Mouse (Mus musculus): ENCODE results near the gene Vmn1r55.
"Not testable (repeated sequence)": the region's sequence is repeated elsewhere in the genome, so short reads cannot be mapped to it uniquely, and the experiment has no call there.

Gene Vmn1r55

GRCm38 (mm10) chr7:5149570-5149969, at the start of gene Vmn1r55:
Gene Vmn1r55, minus strand, starts transcription at chr7:5149670.
- DNase-seq (ENCODE audit: extremely low read depth, low read depth, low spot score) = not testable (repeated sequence)

GRCm38 (mm10) chr7:5196647-5197046, 47.2 kb upstream of the Vmn1r55 start, which contains the start of gene Vmn1r56:
Gene Vmn1r56, minus strand, starts transcription at chr7:5196747.
- DNase-seq (ENCODE audit: extremely low read depth, low read depth, low spot score) = not testable (repeated sequence)

- DNase-seq (ENCODE audit: extremely low read depth, low read depth, low spot score) = no peak
Measured at GRCm38 (mm10) chr7:5125549-5126406, 23.7 kb downstream of the Vmn1r55 start, which contains the start of gene Rasl2-9. Gene Rasl2-9, minus strand, starts transcription at chr7:5125950.

- DNase-seq (ENCODE audit: extremely low read depth, low read depth, low spot score) = no peak
Measured at GRCm38 (mm10) chr7:5125078-5125477, 24.4 kb downstream of the Vmn1r55 start.

- DNase-seq (ENCODE audit: extremely low read depth, low read depth, low spot score) = no peak
Measured at GRCm38 (mm10) chr7:5116850-5117249, 32.6 kb downstream of the Vmn1r55 start, which contains the start of gene Rfpl4. Gene Rfpl4, minus strand, starts transcription at chr7:5116950.

GRCm38 (mm10) chr7:5112701-5113100, 36.8 kb downstream of the Vmn1r55 start:
- DNase-seq (ENCODE audit: extremely low read depth, low read depth, low spot score) = no peak

- no peak for DNase-seq (ENCODE audit: extremely low read depth, low read depth, low spot score)
Measured at GRCm38 (mm10) chr7:5109301-5109700, 40.2 kb downstream of the Vmn1r55 start.

GRCm38 (mm10) chr7:5108272-5108671, 41.2 kb downstream of the Vmn1r55 start:
- no peak for DNase-seq (ENCODE audit: extremely low read depth, low read depth, low spot score)

GRCm38 (mm10) chr7:5102564-5102963, 46.9 kb downstream of the Vmn1r55 start:
- DNase-seq (ENCODE audit: extremely low read depth, low read depth, low spot score) = no peak

- DNase-seq (ENCODE audit: extremely low read depth, low read depth, low spot score) = no peak
Measured at GRCm38 (mm10) chr7:5101066-5101663, 48.3 kb downstream of the Vmn1r55 start.

- no peak for DNase-seq (ENCODE audit: extremely low read depth, low read depth, low spot score)
Measured at GRCm38 (mm10) chr7:5099796-5100195, 49.7 kb downstream of the Vmn1r55 start.

- DNase-seq (ENCODE audit: extremely low read depth, low read depth, low spot score) = no peak
Measured at GRCm38 (mm10) chr7:5098769-5099168, 50.7 kb downstream of the Vmn1r55 start.

- no peak for DNase-seq (ENCODE audit: extremely low read depth, low read depth, low spot score)
Measured at GRCm38 (mm10) chr7:5092831-5093510, 56.5 kb downstream of the Vmn1r55 start.

- no peak for DNase-seq (ENCODE audit: extremely low read depth, low read depth, low spot score)
Measured at GRCm38 (mm10) chr7:5092381-5092780, 57.1 kb downstream of the Vmn1r55 start.

GRCm38 (mm10) chr7:5091008-5091728, 58.3 kb downstream of the Vmn1r55 start:
- DNase-seq (ENCODE audit: extremely low read depth, low read depth, low spot score) = no peak

- DNase-seq (ENCODE audit: extremely low read depth, low read depth, low spot score) = no peak
Measured at GRCm38 (mm10) chr7:5089853-5090252, 59.6 kb downstream of the Vmn1r55 start.

GRCm38 (mm10) chr7:5087886-5088285, 61.6 kb downstream of the Vmn1r55 start:
- DNase-seq (ENCODE audit: extremely low read depth, low read depth, low spot score) = no peak

- no peak for DNase-seq (ENCODE audit: extremely low read depth, low read depth, low spot score)
Measured at GRCm38 (mm10) chr7:5086921-5087440, 62.5 kb downstream of the Vmn1r55 start.

GRCm38 (mm10) chr7:5085512-5085911, 64.0 kb downstream of the Vmn1r55 start:
- DNase-seq (ENCODE audit: extremely low read depth, low read depth, low spot score) = no peak

- no peak for DNase-seq (ENCODE audit: extremely low read depth, low read depth, low spot score)
Measured at GRCm38 (mm10) chr7:5083325-5084105, 66.0 kb downstream of the Vmn1r55 start.

Data from fat pad, adult 2 months (tissue).